Mouse (Mus musculus): Measurements from ENCODE around the gene Mroh2a. TPM values are rescaled to one million over a fixed set of nuclear protein-coding genes. Genes with fewer than 3 reads are reported as not detected.

The Mroh2a gene
- total RNA-seq, 2 experiments from 2014 or later = 0.17 to 1.1 TPM

DNA sequence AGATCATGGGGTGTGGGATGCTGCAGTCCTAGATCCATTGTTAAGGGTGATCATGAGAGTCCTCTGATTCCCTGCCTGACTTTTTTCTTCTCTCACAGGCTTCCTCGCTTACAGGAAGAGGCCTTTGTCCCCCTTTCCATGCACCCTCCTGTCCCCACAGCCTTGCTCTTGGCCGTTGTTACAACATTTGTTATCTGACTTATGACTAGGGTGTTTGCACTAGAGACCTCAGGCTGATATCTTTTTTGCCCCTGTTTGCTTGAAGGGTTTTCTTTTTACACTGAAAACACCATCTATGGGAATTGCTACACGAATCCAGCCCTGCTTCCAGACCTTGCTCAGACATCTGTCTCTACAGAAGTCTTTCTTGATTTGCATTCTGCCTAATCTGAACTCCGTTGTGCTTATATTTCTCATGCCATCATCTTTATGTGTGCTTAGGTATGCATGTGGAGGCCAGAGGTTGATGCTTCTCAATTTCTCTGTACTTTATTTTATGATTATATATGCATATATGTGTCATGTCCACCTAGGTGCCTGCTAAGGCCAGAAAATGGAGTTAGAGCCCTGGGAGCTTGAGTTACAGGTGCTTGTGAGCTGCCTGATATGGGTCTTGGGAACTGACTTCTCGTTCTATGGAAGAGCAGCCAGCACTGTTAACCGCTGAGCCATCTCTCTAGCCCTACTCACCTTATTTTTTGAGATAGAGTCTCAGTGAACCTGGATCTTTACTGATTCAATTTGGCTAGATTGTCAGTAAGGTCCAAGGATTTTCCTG is 78.4 kb downstream of the Mroh2a start:
- ATAC-seq (replicated peaks; ENCODE audit: poor library complexity) = no peak

DNA sequence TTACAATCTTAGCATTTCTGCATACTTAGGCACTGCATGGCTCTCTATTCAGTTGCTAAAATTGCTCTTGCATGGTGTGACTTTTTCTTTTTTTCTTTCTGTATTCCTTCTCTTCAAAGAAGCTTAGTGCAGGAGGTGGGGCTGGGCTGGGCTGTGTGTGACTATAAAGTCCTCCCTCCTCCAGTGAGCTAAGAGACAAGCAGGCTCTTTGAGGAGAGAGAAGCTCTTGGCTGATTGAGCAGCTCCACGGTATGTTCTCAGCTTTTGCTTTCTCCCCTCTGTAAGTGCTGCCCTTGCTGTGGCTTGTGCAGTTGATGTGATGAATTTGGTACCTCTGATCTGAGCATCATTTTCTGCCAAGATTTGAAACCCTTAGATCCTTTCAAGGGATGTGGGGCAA is 79.8 kb downstream of the Mroh2a start:
- no peak for ATAC-seq (replicated peaks; ENCODE audit: poor library complexity)

DNA sequence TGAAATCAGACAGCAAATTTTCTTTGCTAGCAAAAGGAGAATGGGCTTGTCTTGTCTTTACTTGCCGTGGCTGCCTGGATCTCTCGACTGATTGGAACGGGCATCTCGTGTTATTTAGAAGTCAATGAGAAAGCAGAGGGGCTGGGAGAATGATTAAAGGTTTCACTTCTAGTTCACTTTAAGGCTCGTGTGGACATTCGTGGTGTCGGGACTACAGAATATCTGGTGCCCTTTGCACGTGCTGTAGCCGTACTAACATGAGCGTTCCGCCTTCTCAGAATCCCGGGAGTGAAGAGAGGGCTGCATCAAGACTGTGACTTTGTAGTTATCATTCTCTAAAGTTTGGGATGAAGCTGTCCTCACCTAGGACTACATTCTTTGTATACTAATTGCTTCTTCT is 80.4 kb downstream of the Mroh2a start:
- no peak for ATAC-seq (replicated peaks; ENCODE audit: poor library complexity)

DNA sequence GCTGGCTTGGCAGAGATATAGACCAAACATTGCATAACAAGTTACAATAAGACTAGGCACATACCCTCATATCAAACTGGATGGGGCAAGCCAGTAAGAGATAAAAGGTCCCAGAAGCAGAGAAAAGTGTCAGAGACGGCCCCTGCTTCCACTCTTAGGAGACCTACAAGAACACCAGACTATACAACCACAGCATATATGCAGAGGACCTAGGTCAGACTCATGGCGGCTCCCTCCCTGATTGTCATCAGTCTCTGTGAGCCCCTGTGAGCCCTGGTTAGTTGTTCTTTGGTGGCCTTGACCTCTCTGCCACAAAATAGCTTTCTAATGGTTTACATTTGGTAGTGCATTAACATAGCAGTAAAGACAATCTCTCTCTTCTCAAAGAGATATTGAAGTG is 82.2 kb downstream of the Mroh2a start:
- no peak for ATAC-seq (replicated peaks; ENCODE audit: poor library complexity)

DNA sequence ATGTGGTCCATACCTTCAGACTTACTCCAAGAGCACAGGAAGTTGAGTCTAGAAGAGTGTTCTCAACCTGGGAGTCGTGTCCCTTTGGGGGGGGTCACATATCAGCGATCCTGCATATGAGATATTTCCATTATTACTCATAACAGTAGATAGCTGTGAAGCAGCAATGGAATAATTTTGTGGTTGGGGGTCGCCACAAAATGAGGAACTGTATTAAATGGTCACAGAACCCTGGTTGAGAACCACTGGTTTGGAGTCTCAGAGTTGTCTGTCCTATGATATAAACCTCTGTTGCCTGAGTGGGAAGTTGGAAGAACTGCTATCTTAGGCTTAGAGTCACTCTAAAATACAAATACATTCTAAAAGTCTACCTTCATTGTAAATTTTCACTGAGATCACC is 83.1 kb downstream of the Mroh2a start:
- peak; percentile 32; the same call in 1 of the 2 replicates for ATAC-seq (replicated peaks; ENCODE audit: poor library complexity)

DNA sequence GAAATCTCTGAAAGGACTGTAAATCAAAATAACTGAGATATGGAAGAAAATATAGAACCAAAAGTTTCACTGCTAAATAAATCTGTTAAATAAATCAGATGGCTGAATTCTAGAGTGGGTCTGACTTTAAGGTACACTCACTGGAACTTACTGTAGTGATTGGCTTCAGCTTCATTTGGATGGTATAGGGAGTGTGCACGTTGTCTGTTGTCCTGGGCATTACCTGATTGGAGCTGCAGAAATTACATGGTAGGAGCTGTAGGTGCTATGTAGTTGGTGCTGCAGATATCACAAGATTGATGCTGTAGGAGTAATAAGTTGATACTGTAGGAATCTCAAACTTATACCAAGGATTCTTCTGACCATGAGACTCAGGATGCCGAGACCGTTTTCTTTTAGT is 83.6 kb downstream of the Mroh2a start:
- ATAC-seq (replicated peaks; ENCODE audit: poor library complexity) = 0 out of 2 replicates have a peak, but pooled peaks have one; percentile 16

Other genes with a start within 250 kb of the Mroh2a start
- 5.5 and 13.0 TPM in 2 replicates for gene Usp40, start 218.4 kb upstream of the Mroh2a start, total RNA-seq (2015)
- 11.3 and 13.2 TPM in 2 replicates for gene Usp40, start 218.4 kb upstream of the Mroh2a start, total RNA-seq (2017)
- gene Ugt1a10, start 171.6 kb upstream of the Mroh2a start, total RNA-seq (2015) = not detected in 2 replicates
- gene Ugt1a10, start 171.6 kb upstream of the Mroh2a start, total RNA-seq (2017) = not detected in 2 replicates
- gene Ugt1a9, start 156.2 kb upstream of the Mroh2a start, total RNA-seq (2015) = not detected in 2 replicates
- not detected in 2 replicates for gene Ugt1a9, start 156.2 kb upstream of the Mroh2a start, total RNA-seq (2017)
- gene Ugt1a8, start 139.2 kb upstream of the Mroh2a start, total RNA-seq (2015) = not detected in 2 replicates
- not detected in 2 replicates for gene Ugt1a8, start 139.2 kb upstream of the Mroh2a start, total RNA-seq (2017)
- 24.0 and 29.5 TPM in 2 replicates for gene Ugt1a7c, start 131.9 kb upstream of the Mroh2a start, total RNA-seq (2015)
- gene Ugt1a7c, start 131.9 kb upstream of the Mroh2a start, total RNA-seq (2017) = 37.6 and 47.2 TPM in 2 replicates
- gene Ugt1a6b, start 123.7 kb upstream of the Mroh2a start, total RNA-seq (2015) = 0.91 and 1.0 TPM in 2 replicates
- 0.87 and 1.6 TPM in 2 replicates for gene Ugt1a6b, start 123.7 kb upstream of the Mroh2a start, total RNA-seq (2017)
- 2.6 and 2.7 TPM in 2 replicates for gene Ugt1a6a, start 92.2 kb upstream of the Mroh2a start, total RNA-seq (2015)
- 0.71 and 2.0 TPM in 2 replicates for gene Ugt1a6a, start 92.2 kb upstream of the Mroh2a start, total RNA-seq (2017)
- 1.0 and 2.5 TPM in 2 replicates for gene Ugt1a5, start 61.0 kb upstream of the Mroh2a start, total RNA-seq (2015)
- gene Ugt1a5, start 61.0 kb upstream of the Mroh2a start, total RNA-seq (2017) = 0.81 TPM in 1 of 2 replicates, not detected in the other
- gene Ugt1a2, start 26.4 kb upstream of the Mroh2a start, total RNA-seq (2015) = 0.42 and 1.1 TPM in 2 replicates
- gene Ugt1a2, start 26.4 kb upstream of the Mroh2a start, total RNA-seq (2017) = 0.57 TPM in 1 of 2 replicates, not detected in the other
- 0.68 and 2.4 TPM in 2 replicates for gene Dnajb3, start 21.2 kb upstream of the Mroh2a start, total RNA-seq (2015)
- gene Dnajb3, start 21.2 kb upstream of the Mroh2a start, total RNA-seq (2017) = 0.17 and 1.2 TPM in 2 replicates
- 0.39 and 0.83 TPM in 2 replicates for gene Ugt1a1, start 15.0 kb upstream of the Mroh2a start, total RNA-seq (2015)
- 0.14 and 0.83 TPM in 2 replicates for gene Ugt1a1, start 15.0 kb upstream of the Mroh2a start, total RNA-seq (2017)
- 104 and 106 TPM in 2 replicates for gene Hjurp, start 50.6 kb downstream of the Mroh2a start, total RNA-seq (2015)
- 156 and 189 TPM in 2 replicates for gene Hjurp, start 50.6 kb downstream of the Mroh2a start, total RNA-seq (2017)
- gene Trpm8, start 50.7 kb downstream of the Mroh2a start, total RNA-seq (2015) = not detected in 2 replicates
- not detected in 2 replicates for gene Trpm8, start 50.7 kb downstream of the Mroh2a start, total RNA-seq (2017)
- not detected in 2 replicates for gene Spp2, start 180.0 kb downstream of the Mroh2a start, total RNA-seq (2015)
- not detected in 2 replicates for gene Spp2, start 180.0 kb downstream of the Mroh2a start, total RNA-seq (2017)

Data from megakaryocyte progenitor cell, adult 5-6 weeks (primary cell).